Mouse (Mus musculus): ENCODE measurements around the gene Prss12. TPM values are rescaled to one million over a fixed set of nuclear protein-coding genes. Genes with fewer than 3 reads are reported as not detected.
"Not testable (repeated sequence)": the region's sequence is repeated elsewhere in the genome, so short reads cannot be mapped to it uniquely, and the experiment has no call there.

Prss12 gene
- polyA plus RNA-seq, 1 experiment = not detected

- H3K4me3 ChIP-seq (ENCODE audit: insufficient read depth, low read length) = no peak overlapping the region
- no peak for TF ChIP-seq POLR2A (IDR thresholded peaks at IDR 0.05; ENCODE audit: borderline replicate concordance, low read depth, low read length)
- no peak for TF ChIP-seq CTCF (IDR thresholded peaks at IDR 0.05; ENCODE audit: low read depth, low read length)
- no peak overlapping the region for H3K27ac ChIP-seq (ENCODE audit: insufficient read depth, low read depth, low read length)
- H3K4me1 ChIP-seq (ENCODE audit: control insufficient read depth, insufficient read depth, low read length) = no peaks in the 10 kb centered on the region; the same call in 1 of the 2 replicates
These were observed 13.7 kb downstream of the Prss12 start for GRCm38 (mm10) chr3:123460436-123460835.

GRCm38 (mm10) chr3:123462264-123462663 is 15.6 kb downstream of the Prss12 start:
- Histone ChIP-seq H3K4me1 (ENCODE audit: control insufficient read depth, insufficient read depth, low read length) (no peaks in the 10 kb centered on the region; the same call in 1 of the 2 replicates), H3K27ac (ENCODE audit: insufficient read depth, low read depth, low read length) (no peak overlapping the region), H3K4me3 (ENCODE audit: insufficient read depth, low read length) (no peak overlapping the region)
- TF ChIP-seq CTCF (IDR thresholded peaks at IDR 0.05; ENCODE audit: low read depth, low read length) (no peak), POLR2A (IDR thresholded peaks at IDR 0.05; ENCODE audit: borderline replicate concordance, low read depth, low read length) (no peak)

- H3K4me1 ChIP-seq (ENCODE audit: control insufficient read depth, insufficient read depth, low read length) = 0 out of 2 replicates have a peak, but pooled peaks cover 2% of the 10 kb centered on the region
- H3K4me3 ChIP-seq (ENCODE audit: insufficient read depth, low read length) = no peak overlapping the region
- H3K27ac ChIP-seq (ENCODE audit: insufficient read depth, low read depth, low read length) = no peak overlapping the region
- TF ChIP-seq CTCF (IDR thresholded peaks at IDR 0.05; ENCODE audit: low read depth, low read length) (no peak), POLR2A (IDR thresholded peaks at IDR 0.05; ENCODE audit: borderline replicate concordance, low read depth, low read length) (no peak)
These were observed 30.1 kb downstream of the Prss12 start for GRCm38 (mm10) chr3:123476833-123477232.

GRCm38 (mm10) chr3:123481266-123481665 is 34.6 kb downstream of the Prss12 start:
- no peak overlapping the region for H3K4me3 ChIP-seq (ENCODE audit: insufficient read depth, low read length)
- no peak overlapping the region for H3K27ac ChIP-seq (ENCODE audit: insufficient read depth, low read depth, low read length)
- no peak for TF ChIP-seq CTCF (IDR thresholded peaks at IDR 0.05; ENCODE audit: low read depth, low read length)
- no peak for TF ChIP-seq POLR2A (IDR thresholded peaks at IDR 0.05; ENCODE audit: borderline replicate concordance, low read depth, low read length)
- H3K4me1 ChIP-seq (ENCODE audit: control insufficient read depth, insufficient read depth, low read length) = peaks cover 9% of the 10 kb centered on the region

- H3K27ac ChIP-seq (ENCODE audit: insufficient read depth, low read depth, low read length) = no peak overlapping the region
- H3K4me3 ChIP-seq (ENCODE audit: insufficient read depth, low read length) = no peak overlapping the region
- peaks cover 3% of the 10 kb centered on the region for H3K4me1 ChIP-seq (ENCODE audit: control insufficient read depth, insufficient read depth, low read length)
- no peak for TF ChIP-seq CTCF (IDR thresholded peaks at IDR 0.05; ENCODE audit: low read depth, low read length)
- no peak for TF ChIP-seq POLR2A (IDR thresholded peaks at IDR 0.05; ENCODE audit: borderline replicate concordance, low read depth, low read length)
These were observed 45.1 kb downstream of the Prss12 start for GRCm38 (mm10) chr3:123491814-123492213.

GRCm38 (mm10) chr3:123493163-123493562 is 46.5 kb downstream of the Prss12 start:
- TF ChIP-seq CTCF (IDR thresholded peaks at IDR 0.05; ENCODE audit: low read depth, low read length) (no peak), POLR2A (IDR thresholded peaks at IDR 0.05; ENCODE audit: borderline replicate concordance, low read depth, low read length) (no peak)
- H3K4me3 ChIP-seq (ENCODE audit: insufficient read depth, low read length) = no peak overlapping the region
- H3K4me1 ChIP-seq (ENCODE audit: control insufficient read depth, insufficient read depth, low read length) = peaks cover 3% of the 10 kb centered on the region
- H3K27ac ChIP-seq (ENCODE audit: insufficient read depth, low read depth, low read length) = no peak overlapping the region

- peaks cover 3% of the 10 kb centered on the region for H3K4me1 ChIP-seq (ENCODE audit: control insufficient read depth, insufficient read depth, low read length)
- no peak overlapping the region for H3K27ac ChIP-seq (ENCODE audit: insufficient read depth, low read depth, low read length)
- TF ChIP-seq POLR2A (IDR thresholded peaks at IDR 0.05; ENCODE audit: borderline replicate concordance, low read depth, low read length) (no peak), CTCF (IDR thresholded peaks at IDR 0.05; ENCODE audit: low read depth, low read length) (no peak)
- H3K4me3 ChIP-seq (ENCODE audit: insufficient read depth, low read length) = no peak overlapping the region
These were observed 48.4 kb downstream of the Prss12 start for GRCm38 (mm10) chr3:123495088-123495487.

- no peaks in the 10 kb centered on the region for H3K4me1 ChIP-seq (ENCODE audit: control insufficient read depth, insufficient read depth, low read length)
- no peak overlapping the region for H3K4me3 ChIP-seq (ENCODE audit: insufficient read depth, low read length)
- no peak overlapping the region for H3K27ac ChIP-seq (ENCODE audit: insufficient read depth, low read depth, low read length)
- TF ChIP-seq POLR2A (IDR thresholded peaks at IDR 0.05; ENCODE audit: borderline replicate concordance, low read depth, low read length) (no peak), CTCF (IDR thresholded peaks at IDR 0.05; ENCODE audit: low read depth, low read length) (no peak)
These were observed 52.1 kb downstream of the Prss12 start for GRCm38 (mm10) chr3:123498787-123499186.

- not testable (repeated sequence) for H3K4me1 ChIP-seq (ENCODE audit: control insufficient read depth, insufficient read depth, low read length); H3K4me3 ChIP-seq (ENCODE audit: insufficient read depth, low read length); H3K27ac ChIP-seq (ENCODE audit: insufficient read depth, low read depth, low read length)
These were observed 55.1 kb downstream of the Prss12 start for GRCm38 (mm10) chr3:123501798-123502197.

GRCm38 (mm10) chr3:123503943-123504342 is 57.2 kb downstream of the Prss12 start:
- Histone ChIP-seq H3K4me1 (ENCODE audit: control insufficient read depth, insufficient read depth, low read length) (no peaks in the 10 kb centered on the region), H3K27ac (ENCODE audit: insufficient read depth, low read depth, low read length) (no peak overlapping the region), H3K4me3 (ENCODE audit: insufficient read depth, low read length) (no peak overlapping the region)
- TF ChIP-seq POLR2A (IDR thresholded peaks at IDR 0.05; ENCODE audit: borderline replicate concordance, low read depth, low read length) = no peak
- TF ChIP-seq CTCF (IDR thresholded peaks at IDR 0.05; ENCODE audit: low read depth, low read length) = no peak

- peaks cover 3% of the 10 kb centered on the region; the same call in 1 of the 2 replicates for H3K4me1 ChIP-seq (ENCODE audit: control insufficient read depth, insufficient read depth, low read length)
- no peak for TF ChIP-seq POLR2A (IDR thresholded peaks at IDR 0.05; ENCODE audit: borderline replicate concordance, low read depth, low read length)
- no peak for TF ChIP-seq CTCF (IDR thresholded peaks at IDR 0.05; ENCODE audit: low read depth, low read length)
- H3K4me3 ChIP-seq (ENCODE audit: insufficient read depth, low read length) = no peak overlapping the region
- no peak overlapping the region for H3K27ac ChIP-seq (ENCODE audit: insufficient read depth, low read depth, low read length)
These were observed 58.1 kb downstream of the Prss12 start for GRCm38 (mm10) chr3:123504783-123505182.
